Mouse (Mus musculus): ENCODE measurements around the gene Gabbr1.

Gabbr1 gene

DNA sequence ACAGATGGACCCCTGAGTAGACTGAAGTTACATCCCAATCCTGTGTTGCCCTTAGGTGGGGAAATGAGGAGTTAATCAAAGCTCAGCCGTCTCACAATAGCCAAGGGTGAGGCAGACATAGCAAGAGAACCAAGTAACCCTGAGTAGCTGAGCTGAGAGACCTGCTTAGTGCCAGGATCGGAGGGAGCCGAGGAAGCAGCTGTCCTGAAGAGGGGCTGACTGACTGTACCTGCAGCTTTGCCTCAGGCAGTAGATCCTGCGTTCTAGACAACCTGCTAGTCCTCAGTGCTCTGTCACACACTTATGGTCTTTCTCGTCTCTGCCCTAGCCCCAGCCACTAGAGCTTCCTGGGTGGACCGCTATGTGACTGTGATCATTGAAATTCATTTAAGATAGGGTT, 29.4 kb downstream of the Gabbr1 start:
- no peak for DNase-seq (ENCODE audit: low spot score in 2 of 2)

DNA sequence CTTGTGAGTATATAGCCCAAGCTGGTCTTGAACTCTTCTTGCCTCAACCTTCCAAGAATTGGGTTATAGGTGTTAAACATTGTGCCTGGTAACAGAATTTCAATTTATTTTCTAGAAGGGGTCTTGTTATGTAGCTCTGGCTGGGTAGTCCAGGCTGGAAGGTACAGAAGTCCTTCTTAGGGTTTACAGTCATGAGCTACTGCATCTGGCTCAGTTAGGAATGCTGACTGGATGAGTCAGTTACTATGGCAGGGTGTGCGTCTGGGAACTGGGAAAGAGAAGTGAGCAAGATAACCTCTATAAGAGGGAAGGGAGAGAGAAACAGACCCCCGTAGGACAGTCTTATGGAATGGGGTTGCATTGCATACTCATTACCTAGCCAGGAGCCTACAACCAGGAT, 30.0 kb downstream of the Gabbr1 start:
- no peak for DNase-seq (ENCODE audit: low spot score in 2 of 2)

DNA sequence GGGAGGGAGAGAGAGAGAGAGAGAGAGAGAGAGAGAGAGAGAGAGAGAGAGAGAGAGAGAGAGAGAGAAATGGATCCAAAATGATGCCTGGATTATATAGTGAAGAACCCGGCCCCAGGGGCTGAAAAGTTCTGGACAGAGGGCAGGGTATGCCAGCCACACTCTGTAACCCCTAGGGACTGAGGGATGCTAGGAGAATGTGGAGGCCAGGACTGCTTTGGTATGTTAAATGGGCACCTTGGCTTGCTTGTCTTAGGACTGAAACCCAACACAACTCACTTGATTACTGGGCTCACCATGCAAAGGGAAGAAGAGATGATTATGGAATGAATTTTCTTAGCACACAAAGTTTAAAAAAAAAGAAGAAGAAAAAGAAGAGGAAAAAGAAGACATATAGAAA, 32.4 kb downstream of the Gabbr1 start:
- DNase-seq (ENCODE audit: low spot score in 2 of 2) = no peak

DNA sequence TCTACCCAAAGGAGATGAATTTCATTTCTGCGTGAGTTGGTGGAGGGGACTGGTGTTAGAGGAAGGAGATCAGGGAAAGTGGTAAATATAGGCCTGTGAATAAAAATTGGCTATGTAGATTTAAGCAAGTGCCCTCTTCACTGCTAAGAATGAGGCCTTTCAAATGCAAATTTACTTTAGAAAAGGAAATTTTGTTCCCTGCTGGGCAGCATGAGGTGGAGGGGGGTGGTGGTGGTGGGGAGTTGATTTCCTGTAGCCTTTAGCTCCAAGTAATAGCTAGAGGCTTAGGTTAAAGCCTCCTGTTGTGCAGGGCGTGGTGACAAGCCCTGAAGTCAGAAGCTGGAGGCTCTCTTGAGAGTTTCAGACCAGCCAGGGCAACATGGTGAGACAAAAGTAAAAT, 33.2 kb downstream of the Gabbr1 start:
- DNase-seq (ENCODE audit: low spot score in 2 of 2) = no peak

DNA sequence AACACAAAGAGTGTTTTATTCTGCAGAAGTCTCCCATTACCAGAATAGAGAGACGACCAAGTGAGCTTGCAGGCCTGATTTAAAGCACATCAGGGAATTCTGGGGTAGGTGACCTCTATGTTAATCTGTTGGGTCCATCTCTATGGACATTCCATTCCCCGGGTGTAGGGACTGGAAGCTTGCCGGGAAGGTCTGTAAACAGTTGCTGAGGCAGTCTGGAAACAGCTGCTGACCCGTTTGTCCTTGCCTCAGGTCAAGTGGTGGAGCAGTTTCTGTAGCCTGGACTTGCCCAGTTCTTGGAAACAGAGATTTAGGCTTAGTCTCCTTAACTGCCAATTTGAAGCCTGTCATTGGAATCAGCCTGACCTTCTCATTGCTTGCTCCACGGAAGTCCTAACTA, 34.4 kb downstream of the Gabbr1 start:
- no peak for DNase-seq (ENCODE audit: low spot score in 2 of 2)

DNA sequence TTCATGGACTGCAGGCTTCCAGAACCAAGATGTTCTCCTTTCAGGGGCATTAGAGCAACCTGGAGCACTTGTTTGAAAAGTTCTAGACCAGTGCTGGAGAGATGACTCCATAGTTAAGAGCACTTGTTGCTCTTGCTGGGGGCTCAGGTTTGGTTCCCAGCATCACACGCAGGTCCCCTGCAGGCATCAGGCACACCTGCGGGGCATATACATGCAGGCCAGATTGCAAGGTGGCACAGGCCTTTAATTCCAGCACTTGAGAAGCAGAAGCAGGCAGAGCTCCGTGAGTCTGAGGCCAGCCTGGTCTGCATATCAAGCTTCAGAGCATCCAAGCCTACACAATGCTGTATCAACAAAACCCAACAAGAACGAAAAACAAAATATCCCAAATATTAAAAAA, 35.9 kb downstream of the Gabbr1 start:
- DNase-seq (ENCODE audit: low spot score in 2 of 2) = no peak

DNA sequence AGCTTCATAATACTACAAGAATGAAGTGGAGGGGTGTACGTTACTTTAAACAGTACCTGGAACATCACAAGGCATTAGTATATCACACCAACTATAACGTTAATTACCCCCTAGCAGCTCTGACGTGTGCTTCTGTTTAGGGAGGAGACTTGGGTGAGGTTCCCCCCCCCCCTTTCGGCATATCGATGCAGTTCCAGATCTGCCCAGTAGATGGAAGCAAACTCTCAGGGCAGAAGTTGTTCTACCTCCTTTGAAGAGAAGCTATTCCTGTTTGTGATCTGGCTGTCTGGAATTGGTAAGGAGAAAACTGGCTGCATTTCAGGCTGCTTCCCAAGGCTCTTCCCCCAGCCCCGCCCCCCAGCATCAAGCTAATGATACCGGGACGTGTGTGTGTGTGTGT, 37.6 kb downstream of the Gabbr1 start:
- peak in 1 of 2 experiments; percentile 57 for DNase-seq (ENCODE audit: low spot score in 2 of 2)

DNA sequence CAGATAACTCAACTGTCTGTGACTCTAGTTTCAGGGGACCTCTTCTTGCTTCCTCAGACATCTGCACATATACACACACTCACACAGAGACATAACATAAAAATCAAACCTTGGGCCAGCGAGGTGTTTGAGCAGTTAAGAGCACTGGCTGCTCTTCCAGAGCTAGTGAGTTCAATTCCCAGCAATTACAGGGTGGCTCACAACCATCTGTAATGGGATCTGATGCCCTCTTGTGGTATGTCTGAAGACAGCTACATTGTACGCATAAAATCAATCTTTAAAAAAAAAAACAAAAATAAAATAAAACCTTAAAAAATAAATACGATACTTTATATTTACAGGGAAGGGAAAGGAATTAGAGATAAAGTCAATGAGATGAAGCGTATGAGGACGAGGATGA, 38.9 kb downstream of the Gabbr1 start:
- DNase-seq (ENCODE audit: low spot score in 2 of 2) = no peak

DNA sequence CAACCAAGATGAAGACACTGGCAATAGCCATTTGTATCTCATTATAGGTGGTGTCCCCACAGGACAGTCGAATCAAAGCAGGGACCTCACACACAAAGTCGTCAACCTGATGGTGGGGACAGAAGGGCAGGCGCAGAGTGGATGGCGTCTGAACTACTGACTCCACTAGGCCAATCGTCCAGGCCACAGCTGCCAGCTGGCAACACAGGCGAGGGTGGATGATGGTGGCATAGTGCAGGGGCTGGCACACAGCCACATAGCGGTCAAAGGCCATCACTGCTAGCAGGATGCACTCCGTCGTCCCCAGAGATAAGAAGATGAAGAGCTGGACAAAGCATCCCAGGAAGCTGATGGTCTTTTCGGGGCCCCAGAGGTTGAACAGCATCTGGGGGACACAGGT, 39.8 kb downstream of the Gabbr1 start:
- no peak for DNase-seq (ENCODE audit: low spot score in 2 of 2)

DNA sequence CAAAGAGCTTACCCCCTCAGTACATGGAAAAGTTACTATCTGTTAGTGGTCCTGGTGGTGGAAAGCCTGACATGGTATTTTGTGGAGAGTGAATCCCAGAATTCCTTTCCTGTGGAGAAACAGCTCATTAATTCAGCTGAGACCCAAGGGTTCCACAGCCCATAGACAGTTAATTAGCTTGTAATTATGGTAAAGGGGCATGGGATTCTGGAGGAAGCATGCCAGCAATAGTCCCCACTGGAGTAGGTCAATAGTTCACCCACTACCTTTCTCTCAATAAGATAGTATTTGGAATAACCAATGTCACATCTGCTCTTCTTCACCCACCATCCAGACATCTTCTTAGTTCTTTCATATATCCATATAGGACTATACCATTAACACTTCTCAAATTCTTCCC, 42.6 kb downstream of the Gabbr1 start, which contains the start of gene Olfr90:
Gene Olfr90, minus strand, starts transcription at position 101 of the 400 bp plus-strand sequence.
- DNase-seq (ENCODE audit: low spot score in 2 of 2) = no peak

DNA sequence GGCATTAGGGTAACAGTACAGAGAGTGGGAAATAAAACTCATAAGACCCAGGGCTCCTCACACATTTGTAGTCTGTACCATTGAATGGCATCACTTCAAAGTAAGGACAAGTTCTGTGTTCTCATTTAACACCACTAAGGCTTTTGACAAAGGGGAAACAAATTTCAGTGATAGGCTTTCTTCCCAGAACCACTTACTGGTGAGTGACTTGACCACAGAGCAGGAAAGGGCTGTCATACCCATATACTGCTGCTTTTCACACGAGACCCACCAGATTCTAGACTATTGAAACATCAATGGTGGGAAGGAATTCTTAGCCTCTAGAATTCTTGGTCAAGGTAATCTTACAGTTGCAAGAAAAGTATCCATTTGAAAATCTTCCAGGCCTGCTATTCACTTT, 46.4 kb downstream of the Gabbr1 start:
- no peak for DNase-seq (ENCODE audit: low spot score in 2 of 2)

DNA sequence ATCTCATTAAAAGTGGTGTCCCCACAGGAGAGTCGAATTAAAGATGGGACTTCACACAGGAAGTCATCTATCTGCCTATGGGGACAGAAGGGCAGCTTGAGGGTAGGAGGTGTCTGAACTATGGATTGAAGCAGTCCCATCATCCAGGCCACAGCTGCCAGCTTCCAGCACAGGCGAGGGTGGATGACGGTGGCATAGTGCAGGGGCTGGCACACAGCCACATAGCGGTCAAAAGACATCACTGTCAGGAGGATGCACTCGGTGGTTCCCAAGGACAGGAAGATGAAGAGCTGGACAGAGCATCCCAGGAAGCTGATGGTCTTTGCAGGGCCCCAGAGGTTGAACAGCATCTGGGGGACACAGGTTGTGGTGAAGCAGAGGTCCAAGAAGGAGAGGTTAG, 47.5 kb downstream of the Gabbr1 start:
- no peak for DNase-seq (ENCODE audit: low spot score in 2 of 2)

DNA sequence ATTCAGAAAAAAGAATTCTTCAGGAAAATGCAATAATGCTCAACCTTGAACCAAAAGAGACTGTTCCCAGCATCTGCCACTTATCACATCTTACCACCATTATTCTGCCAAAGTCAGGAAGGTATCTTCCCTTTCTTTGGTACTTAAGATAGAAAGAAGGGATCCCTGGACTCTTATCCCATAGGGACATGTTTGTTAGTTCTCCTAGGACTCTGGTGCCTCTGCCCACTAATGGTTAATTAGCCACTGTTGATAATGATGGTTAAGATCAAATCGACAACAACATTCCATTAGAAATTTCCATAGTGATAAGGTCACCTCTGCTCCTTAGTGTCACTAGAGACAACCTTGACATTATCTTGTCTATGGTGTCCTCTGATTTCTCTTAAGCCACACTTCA, 52.4 kb downstream of the Gabbr1 start, which contains the start of gene Olfr91:
Gene Olfr91, minus strand, starts transcription at position 101 of the 400 bp plus-strand sequence.
- no peak for DNase-seq (ENCODE audit: low spot score in 2 of 2)

DNA sequence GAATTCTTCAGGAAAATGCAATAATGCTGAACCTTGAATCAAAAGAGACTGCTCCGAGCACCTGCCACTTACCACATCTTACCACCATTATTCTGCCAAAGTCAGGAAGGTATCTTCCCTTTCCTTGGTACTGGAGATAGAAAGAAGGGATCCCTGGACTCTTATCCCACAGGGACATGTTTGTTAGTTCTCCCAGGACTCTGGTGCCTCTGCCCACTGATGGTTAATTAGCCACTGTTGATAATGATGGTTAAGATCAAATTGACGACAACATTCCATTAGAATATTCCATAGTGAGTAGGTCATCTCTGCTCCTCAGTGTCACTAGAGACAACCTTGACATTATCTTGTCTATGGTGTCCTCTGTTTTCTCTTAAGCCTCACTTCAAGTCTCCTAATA, 74.2 kb downstream of the Gabbr1 start, which contains the start of gene Olfr92:
Gene Olfr92, minus strand, starts transcription at position 101 of the 400 bp plus-strand sequence.
- no peak for DNase-seq (ENCODE audit: low spot score in 2 of 2)

Data from spleen, postnatal 10 days (tissue).